Mouse (Mus musculus): ENCODE measurements around the gene 1700030J22Rik. TPM values are rescaled to one million over a fixed set of nuclear protein-coding genes. Genes with fewer than 3 reads are reported as not detected.
A peak's percentile ranks its signal among the peaks of the same experiment; 100 is the strongest.

The 1700030J22Rik gene
- polyA plus RNA-seq, 1 experiment from 2014 or later = 2.4 TPM

- no peak for ATAC-seq (ENCODE audit: low read depth)
- Histone ChIP-seq H3K27ac (replicated peaks; ENCODE audit: low read depth, low read length) (no peak overlapping the region), H3K9ac (ENCODE audit: low read depth, low read length) (no peak overlapping the region), H3K4me3 (ENCODE audit: low read depth, low read length) (no peak overlapping the region), H3K4me2 (ENCODE audit: low read depth, low read length) (no peak overlapping the region), H3K4me1 (ENCODE audit: control insufficient read depth, insufficient read depth, low read length) (peaks cover 4% of the 10 kb centered on the region; the same call in 1 of the 2 replicates), H3K9me3 (ENCODE audit: control insufficient read depth, low read length) (no peaks in the 10 kb centered on the region), H3K27me3 (replicated peaks; ENCODE audit: control insufficient read depth, insufficient read depth, low read length) (no peaks in the 10 kb centered on the region), H3K36me3 (ENCODE audit: control insufficient read depth, insufficient read depth, low read length) (no peaks in the 10 kb centered on the region)
- WGBS = 33% methylated on average over 5 of the region's 5 CpGs
- DNase-seq (ENCODE audit: low spot score) = no peak
These were observed 3.7 kb downstream of the 1700030J22Rik start for GRCm38 (mm10) chr8:116975066-116975465.

GRCm38 (mm10) chr8:116969531-116969930 lies 9.2 kb downstream of the 1700030J22Rik start:
- no peak for DNase-seq (ENCODE audit: low spot score)
- Histone ChIP-seq H3K4me3 (ENCODE audit: low read depth, low read length) (no peak overlapping the region), H3K4me1 (ENCODE audit: control insufficient read depth, insufficient read depth, low read length) (no peaks in the 10 kb centered on the region), H3K9ac (ENCODE audit: low read depth, low read length) (no peak overlapping the region), H3K27me3 (replicated peaks; ENCODE audit: control insufficient read depth, insufficient read depth, low read length) (no peaks in the 10 kb centered on the region), H3K4me2 (ENCODE audit: low read depth, low read length) (no peak overlapping the region), H3K27ac (replicated peaks; ENCODE audit: low read depth, low read length) (no peak overlapping the region), H3K9me3 (ENCODE audit: control insufficient read depth, low read length) (no peaks in the 10 kb centered on the region), H3K36me3 (ENCODE audit: control insufficient read depth, insufficient read depth, low read length) (no peaks in the 10 kb centered on the region)
- no peak for ATAC-seq (ENCODE audit: low read depth)
- 78% methylated on average over 6 of the region's 6 CpGs for WGBS

GRCm38 (mm10) chr8:116954415-116954814 lies 24.3 kb downstream of the 1700030J22Rik start:
- ATAC-seq (ENCODE audit: low read depth) = no peak
- no peak overlapping the region for H3K4me3 ChIP-seq (ENCODE audit: low read depth, low read length)
- WGBS = 91% methylated on average over 9 of the region's 9 CpGs
- H3K9me3 ChIP-seq (ENCODE audit: control insufficient read depth, low read length) = no peaks in the 10 kb centered on the region
- H3K27me3 ChIP-seq (replicated peaks; ENCODE audit: control insufficient read depth, insufficient read depth, low read length) = no peaks in the 10 kb centered on the region
- H3K27ac ChIP-seq (replicated peaks; ENCODE audit: low read depth, low read length) = no peak overlapping the region
- peaks cover 63% of the 10 kb centered on the region for H3K36me3 ChIP-seq (ENCODE audit: control insufficient read depth, insufficient read depth, low read length)
- no peak overlapping the region for H3K4me2 ChIP-seq (ENCODE audit: low read depth, low read length)
- no peak overlapping the region for H3K9ac ChIP-seq (ENCODE audit: low read depth, low read length)
- no peak for DNase-seq (ENCODE audit: low spot score)
- no peaks in the 10 kb centered on the region for H3K4me1 ChIP-seq (ENCODE audit: control insufficient read depth, insufficient read depth, low read length)

DNA sequence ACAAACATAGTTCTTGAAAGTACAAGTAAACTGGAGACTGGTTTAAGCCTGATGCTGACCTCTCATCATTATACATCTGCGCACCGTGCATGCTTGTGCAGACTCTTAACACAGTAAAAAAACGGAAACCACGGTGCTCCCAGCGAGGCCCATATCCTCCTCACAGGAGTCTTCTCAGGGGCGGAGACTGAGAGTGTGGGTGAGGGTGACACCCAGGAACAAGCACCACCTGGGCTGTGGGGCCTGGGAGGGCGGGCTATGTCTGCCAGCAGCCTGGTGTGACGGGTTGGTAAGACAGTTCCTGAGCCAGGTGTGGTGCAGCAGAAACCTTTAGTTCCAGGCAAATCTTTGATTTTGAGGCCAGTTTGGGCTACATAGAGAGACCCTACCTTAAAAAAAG lies 26.3 kb downstream of the 1700030J22Rik start:
- Histone ChIP-seq H3K36me3 (ENCODE audit: control insufficient read depth, insufficient read depth, low read length) (peaks cover 45% of the 10 kb centered on the region), H3K4me1 (ENCODE audit: control insufficient read depth, insufficient read depth, low read length) (no peaks in the 10 kb centered on the region), H3K27me3 (replicated peaks; ENCODE audit: control insufficient read depth, insufficient read depth, low read length) (no peaks in the 10 kb centered on the region), H3K27ac (replicated peaks; ENCODE audit: low read depth, low read length) (no peak overlapping the region), H3K4me3 (ENCODE audit: low read depth, low read length) (no peak overlapping the region), H3K4me2 (ENCODE audit: low read depth, low read length) (no peak overlapping the region), H3K9ac (ENCODE audit: low read depth, low read length) (no peak overlapping the region), H3K9me3 (ENCODE audit: control insufficient read depth, low read length) (no peaks in the 10 kb centered on the region)
- DNase-seq (ENCODE audit: low spot score) (no peak), ATAC-seq (ENCODE audit: low read depth) (no peak)
- 88% methylated on average over 8 of the region's 8 CpGs for WGBS

GRCm38 (mm10) chr8:116951778-116952177 lies 27.0 kb downstream of the 1700030J22Rik start:
- Histone ChIP-seq H3K4me1 (ENCODE audit: control insufficient read depth, insufficient read depth, low read length) (no peaks in the 10 kb centered on the region), H3K27me3 (replicated peaks; ENCODE audit: control insufficient read depth, insufficient read depth, low read length) (no peaks in the 10 kb centered on the region), H3K9me3 (ENCODE audit: control insufficient read depth, low read length) (no peaks in the 10 kb centered on the region), H3K4me2 (ENCODE audit: low read depth, low read length) (no peak overlapping the region), H3K9ac (ENCODE audit: low read depth, low read length) (no peak overlapping the region), H3K36me3 (ENCODE audit: control insufficient read depth, insufficient read depth, low read length) (peaks cover 39% of the 10 kb centered on the region), H3K4me3 (ENCODE audit: low read depth, low read length) (no peak overlapping the region), H3K27ac (replicated peaks; ENCODE audit: low read depth, low read length) (no peak overlapping the region)
- 85% methylated on average over 2 of the region's 2 CpGs for WGBS
- no peak for ATAC-seq (ENCODE audit: low read depth)
- no peak for DNase-seq (ENCODE audit: low spot score)

GRCm38 (mm10) chr8:116951369-116951768 lies 27.4 kb downstream of the 1700030J22Rik start:
- 43% methylated on average over 5 of the region's 5 CpGs for WGBS
- Histone ChIP-seq H3K9me3 (ENCODE audit: control insufficient read depth, low read length) (no peaks in the 10 kb centered on the region), H3K36me3 (ENCODE audit: control insufficient read depth, insufficient read depth, low read length) (peaks cover 35% of the 10 kb centered on the region), H3K4me3 (ENCODE audit: low read depth, low read length) (no peak overlapping the region), H3K27ac (replicated peaks; ENCODE audit: low read depth, low read length) (no peak overlapping the region), H3K27me3 (replicated peaks; ENCODE audit: control insufficient read depth, insufficient read depth, low read length) (no peaks in the 10 kb centered on the region), H3K9ac (ENCODE audit: low read depth, low read length) (no peak overlapping the region), H3K4me2 (ENCODE audit: low read depth, low read length) (no peak overlapping the region), H3K4me1 (ENCODE audit: control insufficient read depth, insufficient read depth, low read length) (no peaks in the 10 kb centered on the region)
- peak; percentile 69; the same call in 1 of the 2 replicates for ATAC-seq (ENCODE audit: low read depth)
- DNase-seq (ENCODE audit: low spot score) = peak; percentile 78

GRCm38 (mm10) chr8:116947589-116947988 lies 31.2 kb downstream of the 1700030J22Rik start:
- WGBS = 92% methylated on average over 7 of the region's 7 CpGs
- no peak overlapping the region for H3K4me2 ChIP-seq (ENCODE audit: low read depth, low read length)
- H3K9me3 ChIP-seq (ENCODE audit: control insufficient read depth, low read length) = no peaks in the 10 kb centered on the region
- DNase-seq (ENCODE audit: low spot score) = no peak
- H3K27ac ChIP-seq (replicated peaks; ENCODE audit: low read depth, low read length) = no peak overlapping the region
- 0 out of 2 replicates have a peak, but pooled peaks cover 6% of the 10 kb centered on the region for H3K4me1 ChIP-seq (ENCODE audit: control insufficient read depth, insufficient read depth, low read length)
- no peak overlapping the region for H3K9ac ChIP-seq (ENCODE audit: low read depth, low read length)
- no peaks in the 10 kb centered on the region for H3K36me3 ChIP-seq (ENCODE audit: control insufficient read depth, insufficient read depth, low read length)
- no peaks in the 10 kb centered on the region for H3K27me3 ChIP-seq (replicated peaks; ENCODE audit: control insufficient read depth, insufficient read depth, low read length)
- ATAC-seq (ENCODE audit: low read depth) = no peak
- no peak overlapping the region for H3K4me3 ChIP-seq (ENCODE audit: low read depth, low read length)

DNA sequence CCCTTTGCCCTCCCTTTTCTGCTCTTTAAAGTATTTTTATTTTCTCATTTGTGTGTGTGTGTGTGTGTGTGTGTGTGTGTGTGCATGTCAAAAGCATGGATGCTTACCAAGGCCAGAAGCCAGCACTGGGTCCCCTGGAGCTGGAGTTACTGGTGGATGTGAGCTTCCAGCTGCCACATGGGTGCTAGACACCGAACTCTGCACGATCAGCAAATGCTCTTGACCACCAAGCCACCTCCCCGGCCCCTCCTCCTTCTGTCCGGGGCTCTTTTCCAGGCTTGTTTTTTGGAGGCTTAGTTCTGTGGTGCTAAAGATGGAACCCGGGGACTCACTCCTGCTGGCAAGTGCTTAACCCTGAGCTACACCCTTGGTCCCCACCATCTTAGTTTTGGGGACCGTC lies 31.9 kb downstream of the 1700030J22Rik start:
- Histone ChIP-seq H3K27me3 (replicated peaks; ENCODE audit: control insufficient read depth, insufficient read depth, low read length) (no peaks in the 10 kb centered on the region), H3K36me3 (ENCODE audit: control insufficient read depth, insufficient read depth, low read length) (no peaks in the 10 kb centered on the region), H3K4me2 (ENCODE audit: low read depth, low read length) (no peak overlapping the region), H3K4me1 (ENCODE audit: control insufficient read depth, insufficient read depth, low read length) (0 out of 2 replicates have a peak, but pooled peaks cover 6% of the 10 kb centered on the region), H3K27ac (replicated peaks; ENCODE audit: low read depth, low read length) (no peak overlapping the region), H3K4me3 (ENCODE audit: low read depth, low read length) (no peak overlapping the region), H3K9ac (ENCODE audit: low read depth, low read length) (no peak overlapping the region), H3K9me3 (ENCODE audit: control insufficient read depth, low read length) (no peaks in the 10 kb centered on the region)
- WGBS = 87% methylated on average over 6 of the region's 6 CpGs
- no peak for DNase-seq (ENCODE audit: low spot score)
- ATAC-seq (ENCODE audit: low read depth) = no peak

DNA sequence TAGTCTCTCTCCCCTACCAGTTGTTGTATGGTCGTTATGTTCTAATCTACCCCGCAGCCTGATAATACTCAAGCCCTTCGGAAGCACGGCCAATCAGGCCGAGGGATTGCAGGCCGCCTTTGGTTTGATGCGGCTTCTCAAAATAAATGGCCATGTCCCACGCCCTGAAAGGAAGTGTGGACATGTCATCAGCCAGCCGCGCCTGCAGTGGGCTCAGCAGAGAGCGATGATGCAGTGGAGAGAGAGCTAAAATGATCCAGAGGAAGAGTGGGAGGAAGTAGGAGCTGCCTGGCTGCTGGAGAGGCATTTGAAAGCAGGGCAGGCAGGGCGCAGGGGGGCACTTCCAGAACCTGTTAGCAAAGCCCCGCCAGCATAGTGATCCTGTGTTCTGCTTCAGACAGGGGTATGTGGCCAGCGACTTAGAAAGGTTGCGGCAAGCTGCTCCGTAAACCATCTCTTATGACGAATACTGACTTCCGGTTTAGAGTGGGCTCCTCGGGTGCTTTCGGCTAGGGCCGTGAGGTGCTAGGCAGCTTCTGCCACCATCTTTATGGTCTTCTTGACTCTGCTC lies 32.4 kb downstream of the 1700030J22Rik start:
- no peak overlapping the region for H3K27ac ChIP-seq (replicated peaks; ENCODE audit: low read depth, low read length)

More for the DNA sequence above, 32.4 kb downstream of the 1700030J22Rik start:
- no peak for ATAC-seq (ENCODE audit: low read depth)
- WGBS = 75% methylated on average over 21 of the region's 21 CpGs
- DNase-seq (ENCODE audit: low spot score) = no peak
- H3K9me3 ChIP-seq (ENCODE audit: control insufficient read depth, low read length) = no peaks in the 10 kb centered on the region
- H3K4me3 ChIP-seq (ENCODE audit: low read depth, low read length) = no peak overlapping the region
- no peak overlapping the region for H3K4me2 ChIP-seq (ENCODE audit: low read depth, low read length)
- H3K36me3 ChIP-seq (ENCODE audit: control insufficient read depth, insufficient read depth, low read length) = no peaks in the 10 kb centered on the region
- H3K4me1 ChIP-seq (ENCODE audit: control insufficient read depth, insufficient read depth, low read length) = 0 out of 2 replicates have a peak, but pooled peaks cover 6% of the 10 kb centered on the region
- H3K27me3 ChIP-seq (replicated peaks; ENCODE audit: control insufficient read depth, insufficient read depth, low read length) = no peaks in the 10 kb centered on the region
- H3K9ac ChIP-seq (ENCODE audit: low read depth, low read length) = no peak overlapping the region
